Mouse (Mus musculus) neutrophil, adult 5-6 weeks (primary cell): Measurements from ENCODE around the gene Grk1. TPM values are rescaled to one million over a fixed set of nuclear protein-coding genes. Genes with fewer than 3 reads are reported as not detected.

ENCODE experiments used
- ATAC-seq: fragments of 151-379, 151-347 bp; 2 replicates; pipeline ENCODE4 v1.8.0; 2017; ENCODE audit warnings: mild to moderate bottlenecking, moderate TSS enrichment; ENCODE audit not compliant: insufficient number of reproducible peaks, poor library complexity, low FRiP score, severe bottlenecking; ENCODE audit errors: extremely low read depth
- total RNA-seq: library from RNA; stranded (forward); fragments of 200-1000 nt; gene quantifications from 2 replicates; pipeline ENCODE4 v1.2.3, GENCODE M21; 2017

Grk1 gene
- total RNA-seq, 1 experiment from 2014 or later = not detected

DNA sequence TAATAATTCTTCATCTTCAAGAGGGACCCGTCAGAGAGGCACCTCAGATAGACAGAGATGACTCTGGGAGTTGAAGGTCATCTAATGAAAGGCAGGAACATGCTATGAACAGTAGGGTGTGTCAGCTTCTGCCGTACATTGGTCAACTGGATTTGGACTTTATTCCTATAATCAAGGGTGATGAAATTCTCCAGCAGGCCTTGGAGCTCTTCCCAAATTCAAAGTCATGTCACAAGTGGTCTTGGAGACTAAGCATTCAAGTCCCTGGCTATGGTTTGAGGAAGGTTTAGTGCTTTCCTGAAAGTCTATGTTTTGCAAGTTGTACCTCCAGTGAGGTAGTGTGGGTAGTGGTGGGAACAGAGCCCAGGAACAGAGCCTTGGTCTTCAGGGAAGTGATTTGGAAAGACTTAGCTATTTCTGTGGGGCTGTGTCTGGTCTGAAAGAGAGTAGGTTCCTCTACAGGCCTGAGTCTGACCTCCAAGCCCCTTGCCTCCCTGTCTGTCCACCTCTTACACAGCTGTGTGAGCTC lies 14.3 kb downstream of the Grk1 start:
- ATAC-seq = no peak

DNA sequence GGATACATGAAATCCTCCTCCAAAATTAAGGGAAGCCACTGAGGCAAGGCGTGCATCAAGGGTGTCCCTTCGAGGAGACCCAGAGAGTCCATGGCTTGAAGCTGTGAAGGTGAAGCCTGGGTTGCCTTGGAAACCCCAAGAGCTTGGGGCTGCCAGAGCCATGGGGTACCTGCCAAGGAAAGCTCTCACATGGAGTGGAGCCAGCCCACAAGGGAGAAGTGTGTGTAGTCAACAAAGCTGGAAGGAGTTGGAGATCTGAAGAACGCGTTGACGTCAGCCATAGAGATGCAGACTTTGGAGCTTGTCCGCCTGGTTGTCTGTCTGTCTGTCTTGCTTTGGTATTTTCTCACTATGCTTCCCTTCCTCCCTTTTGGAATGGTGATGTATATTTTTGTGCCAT lies 16.1 kb downstream of the Grk1 start:
- ATAC-seq = no peak

DNA sequence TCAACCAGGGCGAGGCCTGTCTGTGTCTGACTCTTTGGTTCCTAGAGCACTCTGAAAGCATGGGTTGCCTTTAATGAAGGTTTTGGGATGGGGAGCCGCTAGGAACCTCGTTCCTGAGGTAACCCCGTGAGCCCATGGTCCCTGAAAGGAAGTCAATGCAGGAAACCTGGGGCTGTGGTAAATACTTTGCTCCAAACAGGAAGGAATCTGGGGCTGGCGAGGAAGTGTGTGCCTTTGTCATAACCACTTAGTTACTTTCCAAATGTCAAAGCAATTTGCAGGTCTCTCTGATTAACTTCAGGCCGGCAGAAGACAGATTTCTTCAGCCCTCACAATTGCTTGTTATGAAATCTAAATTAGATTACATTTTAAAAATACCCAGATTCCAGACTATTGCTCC lies 22.5 kb downstream of the Grk1 start:
- no peak for ATAC-seq

DNA sequence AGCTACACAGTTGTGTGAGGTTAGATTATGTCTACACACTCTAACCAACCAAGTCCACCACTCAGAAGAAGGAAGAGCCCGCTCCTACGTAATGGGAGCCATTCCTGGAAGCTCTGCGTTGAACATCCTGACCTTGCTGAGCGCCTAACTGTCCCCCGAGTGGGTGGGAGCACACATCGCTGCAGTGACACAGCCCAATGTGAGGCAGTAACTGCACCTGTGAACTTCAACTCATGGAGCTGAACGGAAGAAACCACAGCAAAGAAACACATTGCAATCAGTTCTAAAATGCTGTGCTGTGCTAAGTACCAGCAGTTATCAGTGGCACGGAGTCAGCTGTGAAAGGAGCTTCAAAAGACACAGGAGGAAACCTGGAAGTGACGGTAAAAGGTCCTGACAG lies 23.3 kb downstream of the Grk1 start:
- ATAC-seq = no peak

DNA sequence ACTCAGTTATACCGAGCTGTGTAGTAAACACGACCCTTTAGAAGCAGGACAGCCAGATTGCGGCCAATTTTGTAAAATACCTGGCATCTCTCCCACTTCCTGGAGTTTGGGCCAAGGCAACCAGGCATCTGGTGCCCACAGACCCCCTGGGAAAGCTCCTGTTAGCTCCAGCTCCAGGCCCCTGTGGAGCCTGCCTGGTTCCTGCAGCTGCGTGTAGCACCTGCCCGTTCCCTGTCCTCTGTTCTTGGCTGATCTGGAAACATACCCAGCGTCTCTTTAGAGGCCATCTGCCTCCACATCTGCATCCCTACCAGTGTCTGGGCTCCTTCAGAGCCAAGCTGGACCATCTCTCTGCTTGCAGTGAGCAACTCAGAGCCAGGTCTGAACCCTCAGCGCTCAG lies 25.5 kb downstream of the Grk1 start:
- no peak for ATAC-seq

DNA sequence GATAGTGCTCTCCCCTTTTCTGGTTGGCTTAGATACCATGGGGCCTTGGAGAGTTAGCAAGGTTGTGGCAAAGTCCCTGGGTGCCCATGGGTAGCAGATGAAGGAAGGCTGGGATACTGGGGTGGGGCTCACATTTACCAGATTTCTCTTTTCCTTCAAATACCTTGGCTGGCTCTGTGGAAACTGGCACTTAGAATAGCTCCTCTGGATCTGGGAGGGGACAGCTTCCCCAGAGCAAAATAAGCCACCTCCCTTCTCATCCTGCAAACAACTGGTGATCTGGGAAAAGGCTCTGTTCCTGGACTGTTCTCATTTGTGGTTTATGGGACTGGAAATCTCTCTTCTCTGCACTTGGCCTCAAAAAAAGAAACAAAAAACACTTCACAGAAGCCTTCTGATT lies 26.0 kb downstream of the Grk1 start:
- ATAC-seq = no peak

DNA sequence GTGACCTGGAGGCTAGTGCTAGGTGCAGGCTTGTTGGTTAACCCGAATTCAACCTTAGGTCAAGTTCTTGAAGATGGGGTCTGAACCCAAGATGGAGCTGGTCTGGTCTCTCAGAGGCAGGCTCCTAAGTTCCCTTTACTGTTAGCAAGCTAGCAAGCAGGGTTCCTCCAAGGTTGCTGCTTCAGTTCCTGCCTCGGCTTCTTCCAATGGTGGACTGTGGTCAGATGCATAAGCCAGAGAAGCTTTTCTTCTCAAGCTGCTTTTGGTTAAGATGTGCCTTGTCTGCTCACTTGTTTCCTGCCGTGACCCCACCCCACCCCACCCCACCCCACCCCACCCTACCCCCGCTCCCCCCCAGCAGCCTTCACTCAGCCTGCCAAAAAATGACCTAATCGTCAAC lies 28.2 kb downstream of the Grk1 start:
- ATAC-seq = no peak

DNA sequence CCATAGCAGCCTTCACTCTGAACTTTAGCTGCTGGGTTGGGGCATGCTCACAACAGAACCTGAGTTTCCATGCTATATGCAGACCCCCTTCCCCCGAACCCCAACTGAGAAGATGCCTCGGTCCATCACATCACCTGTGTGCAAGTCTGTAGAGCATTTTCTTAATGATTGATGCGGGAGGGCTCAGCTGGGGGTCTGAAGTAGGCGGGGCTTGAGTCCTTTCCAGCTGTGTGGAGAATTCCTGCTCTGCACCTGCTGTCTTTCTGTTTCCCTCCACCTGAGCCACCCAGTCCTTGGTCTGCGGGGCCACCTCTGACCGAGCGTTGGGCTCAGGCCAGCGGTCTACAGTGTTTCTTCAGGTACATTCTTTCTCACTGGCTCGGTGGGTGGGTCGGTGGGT lies 30.0 kb downstream of the Grk1 start, which contains the start of gene Tmem255b:
Tmem255b (plus strand) TSS at position 301 of the 400 bp plus-strand sequence.
- ATAC-seq = no peak

DNA sequence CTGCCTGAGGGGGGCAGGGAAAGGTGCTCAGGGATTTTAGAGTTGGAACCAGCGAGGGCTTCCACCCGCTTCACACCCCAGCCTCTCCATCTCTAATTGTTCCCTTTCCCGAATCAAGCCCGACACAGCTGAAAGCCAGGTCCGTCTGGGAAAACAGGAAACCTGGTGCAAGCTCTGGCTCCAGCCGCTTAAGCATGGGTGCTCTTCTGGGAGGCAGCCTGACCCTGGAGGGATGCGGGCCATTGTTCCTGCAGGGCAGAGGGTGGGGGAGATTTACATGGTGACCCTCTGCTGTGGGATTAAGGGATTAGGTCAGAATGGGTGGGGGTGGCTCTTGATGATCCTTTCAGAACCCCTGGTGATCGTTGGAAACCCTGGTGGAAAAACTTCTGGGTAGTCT lies 31.2 kb downstream of the Grk1 start:
- ATAC-seq = no peak

DNA sequence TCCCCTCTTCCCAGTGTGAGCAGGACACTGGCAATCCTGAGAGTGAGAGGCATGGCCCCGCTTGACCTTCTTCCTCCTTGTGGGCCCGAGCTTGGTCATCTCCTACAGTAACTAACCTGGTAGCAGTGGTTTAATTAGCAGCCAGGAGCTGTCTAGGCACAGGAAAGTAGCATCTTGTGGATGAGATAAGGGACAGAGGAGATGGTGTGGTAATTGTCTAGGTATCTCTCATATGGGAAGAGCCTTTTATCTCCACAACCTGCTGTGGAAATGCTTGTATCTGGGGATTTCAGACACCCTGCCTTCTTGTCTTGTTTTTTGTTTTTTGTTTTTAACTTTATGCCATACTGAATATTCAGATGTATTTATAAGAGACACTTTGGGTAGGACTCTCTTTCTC lies 32.6 kb downstream of the Grk1 start:
- no peak for ATAC-seq

DNA sequence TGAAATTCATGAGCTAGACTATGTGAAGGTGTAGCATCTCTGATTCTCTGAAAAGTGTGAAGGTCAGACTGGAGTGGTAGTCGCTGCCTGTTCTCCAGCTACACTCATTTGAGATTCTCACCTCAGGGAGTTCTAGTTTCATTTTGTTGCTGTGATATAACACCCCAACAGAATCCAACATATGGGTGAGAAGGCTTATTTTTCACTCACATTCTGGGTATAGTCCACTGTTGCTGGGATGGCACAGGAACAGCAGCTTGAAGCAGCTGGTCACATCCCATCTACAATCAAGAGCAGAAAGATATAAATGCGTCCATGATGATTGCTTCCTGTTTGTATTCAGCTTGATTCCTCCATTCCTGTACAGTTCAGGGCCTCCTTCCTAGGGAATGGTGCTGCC lies 37.3 kb downstream of the Grk1 start:
- no peak for ATAC-seq

DNA sequence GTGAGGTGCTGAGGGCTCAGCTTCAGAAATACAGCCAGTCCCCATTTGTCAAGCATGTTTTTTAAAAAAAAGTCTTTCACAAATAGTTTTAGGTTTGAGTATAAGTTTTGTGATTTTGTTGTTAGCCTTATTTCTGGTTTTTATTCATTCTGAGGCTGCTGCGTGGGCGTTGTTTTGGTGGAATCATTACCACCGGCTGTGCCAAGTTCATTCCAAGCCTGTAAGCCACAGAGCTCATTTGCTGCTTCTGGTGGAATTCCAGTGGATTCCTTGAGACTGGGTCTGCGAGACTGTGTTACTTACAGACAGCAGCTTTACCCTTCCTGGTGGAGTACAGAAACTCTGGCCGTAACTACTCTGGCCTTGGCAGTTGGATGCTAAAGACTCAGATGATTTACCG lies 41.6 kb downstream of the Grk1 start:
- ATAC-seq = no peak

DNA sequence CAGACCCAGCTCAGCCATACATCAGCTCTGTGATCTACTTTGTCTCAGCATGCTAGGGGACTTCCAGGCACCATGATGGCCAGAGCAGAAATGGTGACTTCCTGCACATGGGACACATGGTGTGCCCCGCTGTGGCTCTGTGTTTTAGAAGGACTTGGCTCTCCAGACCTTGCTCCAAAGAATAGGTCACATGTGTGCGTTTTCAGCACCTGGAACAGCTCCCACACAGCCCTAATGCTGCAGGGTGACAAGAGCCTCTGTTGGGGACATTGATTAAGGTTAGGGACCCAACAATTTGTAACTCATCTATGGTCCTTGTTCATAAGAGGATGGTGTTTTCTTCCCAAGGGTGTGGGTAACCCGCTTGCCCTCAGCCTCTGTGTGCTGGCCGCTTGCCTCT lies 43.3 kb downstream of the Grk1 start:
- ATAC-seq = no peak

DNA sequence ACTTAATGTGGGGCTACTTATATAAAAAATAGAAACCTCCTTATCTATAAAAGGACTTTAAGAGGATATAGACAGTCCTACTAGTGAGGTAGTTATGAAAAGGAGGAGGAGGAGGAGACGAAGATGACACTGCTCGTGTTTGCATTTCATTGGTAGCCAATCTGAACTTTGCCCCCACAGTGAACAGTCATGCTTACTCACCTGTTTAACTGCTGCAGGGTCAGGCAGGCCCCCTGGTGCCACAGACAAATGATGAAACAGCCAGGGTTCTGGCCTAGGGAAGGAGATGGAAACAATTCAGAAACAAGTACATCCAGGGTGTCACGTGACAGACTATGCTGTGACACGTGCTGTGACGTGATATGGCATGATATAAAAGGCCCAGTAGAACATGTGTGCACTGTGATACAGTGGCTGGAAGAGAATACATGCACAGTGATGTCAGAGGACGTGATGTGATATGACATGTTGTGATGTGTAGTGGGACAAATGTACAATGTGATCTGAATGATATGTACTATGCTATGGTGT lies 46.9 kb downstream of the Grk1 start:
- no peak for ATAC-seq

DNA sequence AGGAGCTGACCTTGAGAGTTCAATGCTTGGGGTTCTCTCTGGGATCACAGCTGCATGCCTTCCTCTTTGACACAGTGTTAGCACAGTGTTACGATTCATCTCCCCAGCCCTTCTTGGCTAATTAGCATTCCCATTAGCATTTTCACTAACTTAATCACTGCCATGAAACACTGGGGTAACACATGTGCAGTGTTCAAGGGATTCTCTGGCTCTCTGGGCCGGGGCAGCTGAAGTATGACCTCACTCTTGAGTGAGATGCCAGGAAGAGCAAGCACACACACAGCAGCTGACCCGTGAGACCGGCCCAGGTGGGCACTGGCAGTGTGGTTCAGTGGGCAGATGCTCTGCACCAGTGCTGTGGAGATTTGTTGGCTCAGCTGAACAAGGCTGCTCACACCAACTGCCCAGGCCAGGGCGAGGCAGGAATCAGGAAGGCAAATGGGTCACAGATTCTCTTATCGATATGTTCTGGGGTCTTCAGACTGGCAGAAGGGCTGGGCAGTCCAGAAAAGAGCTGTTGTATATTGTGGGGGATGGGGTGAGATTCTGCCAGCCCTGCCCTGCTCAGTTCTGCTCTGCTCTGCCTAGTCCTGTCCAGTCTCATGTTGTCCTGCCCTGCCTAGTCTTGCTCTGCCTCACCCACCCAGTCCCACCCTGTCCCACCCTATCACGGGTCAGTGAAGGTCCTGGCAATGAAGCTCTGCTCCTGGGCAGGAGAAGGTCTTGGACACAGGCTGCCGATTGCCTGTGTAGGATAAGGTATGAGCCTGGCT lies 49.6 kb downstream of the Grk1 start:
- no peak for ATAC-seq

DNA sequence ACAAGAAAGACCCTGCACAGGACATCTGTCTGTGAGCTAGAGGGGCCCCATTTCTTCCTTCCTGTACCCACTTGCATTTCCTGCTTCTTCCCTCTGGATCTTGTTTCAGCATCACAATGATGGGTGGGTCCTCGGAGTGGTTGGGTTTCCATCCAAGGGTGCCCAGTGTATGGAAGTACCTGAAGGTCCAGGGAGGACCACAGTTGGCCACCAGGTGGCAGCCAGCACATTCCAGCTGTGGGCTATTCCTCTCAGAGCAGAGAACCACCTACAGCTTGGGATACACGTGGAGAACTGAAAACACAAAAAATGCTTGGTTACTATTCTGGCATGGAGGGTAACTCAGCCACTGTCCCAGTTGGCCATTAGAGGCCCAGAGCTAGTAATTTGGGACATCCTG lies 50.4 kb downstream of the Grk1 start:
- no peak for ATAC-seq

DNA sequence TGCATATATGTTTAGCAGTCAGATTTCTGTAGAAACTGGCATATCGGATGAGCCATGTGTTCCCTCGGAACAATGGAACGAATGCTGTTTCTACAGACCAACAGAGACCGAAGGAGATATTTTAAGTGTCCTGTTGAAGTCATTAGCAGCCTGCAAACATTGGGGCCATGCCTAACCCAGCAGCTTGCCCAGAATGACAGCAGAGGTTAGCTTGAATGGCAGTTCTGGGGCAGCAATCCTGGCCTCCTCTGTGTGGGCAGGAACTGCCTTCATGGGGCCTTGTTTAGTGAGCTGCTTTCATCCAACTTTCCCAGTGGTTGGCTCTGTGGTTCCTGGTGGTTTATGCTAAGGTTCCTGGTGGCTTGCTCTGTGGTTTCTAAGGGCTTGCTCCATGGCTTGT lies 54.5 kb downstream of the Grk1 start:
- ATAC-seq = no peak

DNA sequence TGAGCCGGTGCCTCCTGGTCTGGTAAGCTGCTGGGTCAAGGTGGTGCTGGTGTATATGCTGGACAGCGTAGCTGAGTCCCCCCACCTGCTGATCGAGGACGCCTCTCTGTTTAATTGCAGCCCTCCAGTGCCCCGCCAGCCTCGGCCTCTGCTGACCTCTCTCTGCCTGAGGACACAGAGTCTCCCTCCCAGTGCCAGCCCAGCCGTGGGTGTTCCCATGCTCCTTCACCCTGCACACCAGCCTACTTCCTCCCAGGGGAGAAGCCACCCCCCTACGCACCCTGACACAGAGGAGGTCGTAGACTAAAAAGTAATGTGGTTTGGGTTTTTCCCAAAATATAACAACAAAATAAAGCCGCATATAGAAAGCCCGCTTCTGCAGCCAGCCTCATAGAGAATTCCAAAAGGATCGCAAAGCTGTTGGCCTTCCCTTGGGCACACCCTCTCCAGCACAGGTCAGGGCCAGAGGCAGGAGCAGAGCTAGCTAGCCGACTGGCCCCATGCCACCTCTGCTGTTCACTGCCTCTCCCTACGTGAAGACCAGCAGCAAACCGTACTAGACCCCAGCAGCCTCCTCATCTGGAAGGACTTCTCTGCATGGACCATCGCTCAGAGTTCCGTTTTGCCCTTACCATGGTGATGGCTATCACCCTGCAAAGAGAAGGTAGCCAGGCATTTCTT lies 56.3 kb downstream of the Grk1 start:
- no peak for ATAC-seq

DNA sequence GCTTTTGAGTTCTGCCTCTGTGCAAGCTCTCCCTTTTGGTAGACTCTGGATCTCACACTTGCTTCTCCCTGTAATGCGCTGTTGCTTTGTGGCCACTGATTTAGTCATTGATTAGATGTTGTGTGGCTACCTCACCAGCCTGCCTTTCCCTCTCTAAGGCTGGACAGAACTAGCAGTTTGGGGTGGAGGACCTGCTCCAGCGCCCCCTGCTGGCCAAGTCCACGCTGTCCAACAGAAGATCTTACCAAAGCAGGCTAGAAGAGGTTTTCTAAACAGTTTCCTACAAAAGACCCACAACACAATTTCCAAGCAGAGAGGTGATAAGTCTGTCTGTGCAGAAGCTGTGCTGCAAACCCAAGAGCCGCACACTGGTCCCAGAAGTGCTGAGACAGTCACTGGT lies 57.0 kb downstream of the Grk1 start:
- ATAC-seq = no peak

DNA sequence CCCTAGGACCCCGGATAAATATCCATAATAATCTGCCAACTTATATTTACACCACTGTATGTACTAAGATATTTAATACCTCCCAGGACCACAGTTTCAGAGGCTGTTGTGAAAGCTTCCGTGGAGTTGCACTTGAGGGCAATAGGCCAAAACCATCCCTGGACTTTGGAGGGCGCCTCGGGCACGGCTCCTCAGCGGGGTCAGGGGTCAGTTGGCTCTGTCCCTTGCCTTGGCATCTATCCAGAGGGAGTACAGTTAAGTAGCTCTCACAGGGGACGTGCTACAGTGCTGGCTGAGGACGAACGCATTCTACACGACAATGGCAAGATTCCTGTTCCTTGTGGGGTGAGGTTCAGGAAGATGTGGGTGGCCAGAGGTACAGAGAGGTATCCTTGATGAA lies 57.5 kb downstream of the Grk1 start:
- ATAC-seq = no peak
